Mouse (Mus musculus) CH12.LX (cell line): ENCODE measurements around the gene Mettl24. TPM values are rescaled to one million over a fixed set of nuclear protein-coding genes. Genes with fewer than 3 reads are reported as not detected.

Experiments
- DNase-seq: peaks from one replicate; pipeline ENCODE4 v3.0.0-alpha.2; 2013; ENCODE audit errors: extremely low read depth
- H3K27ac ChIP-seq: 2 replicates; pipeline ENCODE4 v1.5.1; 2012; ENCODE audit warnings: low read depth, mild to moderate bottlenecking, control low read depth, moderate library complexity; ENCODE audit not compliant: insufficient read depth
- H3K27me3 ChIP-seq: replicated peaks from 2 replicates; pipeline ENCODE3; 2012; ENCODE audit warnings: inconsistent platforms
- H3K36me3 ChIP-seq, 2 experiments: replicated peaks in 1 of 2; 2 replicates each; pipeline versions ENCODE3 to v1.6.1; 2012; ENCODE audit warnings: inconsistent platforms in 1 of 2, low read length in 1 of 2, mild to moderate bottlenecking in 1 of 2, mixed read lengths in 1 of 2, moderate library complexity in 1 of 2; ENCODE audit not compliant: control insufficient read depth in 1 of 2, insufficient read depth in 1 of 2
- H3K4me1 ChIP-seq, 2 experiments: 2 replicates each; pipeline ENCODE4 v1.6.1; 2012; ENCODE audit warnings: inconsistent platforms in 1 of 2, moderate library complexity in 1 of 2; ENCODE audit not compliant: insufficient read depth in 2 of 2, control insufficient read depth in 1 of 2
- H3K4me2 ChIP-seq: 2 replicates; pipeline ENCODE4 v1.6.1; 2012; ENCODE audit warnings: low read depth, mild to moderate bottlenecking, control low read depth; ENCODE audit not compliant: poor library complexity, insufficient read depth, severe bottlenecking
- H3K4me3 ChIP-seq, 3 experiments: fragments of 150-350 bp in 1 of 3; sonication (generic) in 1 of 3; replicated peaks in 1 of 3; 2 replicates each; pipeline versions ENCODE3 to v1.5.1; 2011 to 2012; ENCODE audit warnings: low read depth in 2 of 3, low read length in 2 of 3, mild to moderate bottlenecking in 2 of 3, moderate library complexity in 2 of 3, control low read depth in 1 of 3, improper control_type of control experiment in 1 of 3, inconsistent platforms in 1 of 3, mixed read lengths in 1 of 3; ENCODE audit not compliant: poor library complexity in 1 of 3
- H3K79me2 ChIP-seq: replicated peaks from 2 replicates; pipeline ENCODE4 v1.6.1; 2012; ENCODE audit warnings: mild to moderate bottlenecking, moderate library complexity; ENCODE audit not compliant: control insufficient read depth, poor library complexity, insufficient read depth, severe bottlenecking; ENCODE audit errors: extremely low read depth
- H3K9ac ChIP-seq: 2 replicates; pipeline ENCODE4 v1.6.1; 2012; ENCODE audit warnings: low read depth, mild to moderate bottlenecking, control low read depth, moderate library complexity; ENCODE audit not compliant: insufficient read depth
- H3K9me3 ChIP-seq: replicated peaks from 2 replicates; pipeline ENCODE3; 2012; ENCODE audit warnings: low read length, inconsistent platforms, mixed read lengths
- CHD2 ChIP-seq: IDR thresholded peaks from 2 replicates; pipeline ENCODE4 v1.6.1; 2011; ENCODE audit warnings: low read length, improper control_type of control experiment
- CTCF ChIP-seq, 2 experiments: IDR thresholded peaks in 1 of 2; conservative IDR thresholded peaks in 1 of 2; 2 replicates each; pipeline ENCODE4 v1.5.1; 2011 to 2012; ENCODE audit warnings: low read depth in 2 of 2, low read length in 2 of 2, improper control_type of control experiment in 1 of 2, inconsistent platforms in 1 of 2, mild to moderate bottlenecking in 1 of 2, moderate library complexity in 1 of 2
- ETS1 ChIP-seq: conservative IDR thresholded peaks from 2 replicates; pipeline ENCODE4 v1.6.1; 2012; ENCODE audit warnings: low read depth, mild to moderate bottlenecking, inconsistent platforms, low read length, improper control_type of control experiment, moderate library complexity
- JUN ChIP-seq: IDR thresholded peaks from 2 replicates; pipeline ENCODE4 v1.6.1; 2011; ENCODE audit warnings: low read depth, mild to moderate bottlenecking, low read length, improper control_type of control experiment, moderate library complexity; ENCODE audit not compliant: insufficient read depth
- KAT2A ChIP-seq: IDR thresholded peaks from 2 replicates; pipeline ENCODE4 v1.6.1; 2012; ENCODE audit warnings: low read length, improper control_type of control experiment, inconsistent platforms; ENCODE audit not compliant: insufficient replicate concordance
- MAX ChIP-seq: IDR thresholded peaks from 2 replicates; pipeline ENCODE4 v1.6.1; 2011; ENCODE audit warnings: low read length, improper control_type of control experiment
- MXI1 ChIP-seq: IDR thresholded peaks from 2 replicates; pipeline ENCODE4 v1.6.1; 2011; ENCODE audit warnings: mild to moderate bottlenecking, low read depth, low read length, improper control_type of control experiment
- NELFE ChIP-seq: IDR thresholded peaks from 2 replicates; pipeline ENCODE4 v1.6.1; 2011; ENCODE audit warnings: low read depth, low read length, improper control_type of control experiment
- PAX5 ChIP-seq: IDR thresholded peaks from 2 replicates; pipeline ENCODE4 v1.6.1; 2012; ENCODE audit warnings: low read length, inconsistent platforms, mixed read lengths
- POLR2A ChIP-seq: IDR thresholded peaks from 2 replicates; pipeline ENCODE4 v1.6.1; 2011; ENCODE audit warnings: low read depth, mild to moderate bottlenecking, improper control_type of control experiment, low read length
- POLR2AphosphoS2 ChIP-seq: IDR thresholded peaks from 2 replicates; pipeline ENCODE4 v1.6.1; 2011; ENCODE audit warnings: low read depth, low read length, improper control_type of control experiment
- SIN3A ChIP-seq: IDR thresholded peaks from 2 replicates; pipeline ENCODE4 v1.6.1; 2012; ENCODE audit warnings: low read length, improper control_type of control experiment, inconsistent platforms
- TCF12 ChIP-seq: IDR thresholded peaks from 2 replicates; pipeline ENCODE4 v1.6.1; 2014; ENCODE audit warnings: low read depth, mild to moderate bottlenecking, inconsistent platforms, low read length, improper control_type of control experiment
- USF1 ChIP-seq: IDR thresholded peaks from 2 replicates; pipeline ENCODE4 v1.6.1; 2014; ENCODE audit warnings: low read depth, mild to moderate bottlenecking, inconsistent platforms, low read length, improper control_type of control experiment
- ZNF384 ChIP-seq: IDR thresholded peaks from 2 replicates; pipeline ENCODE4 v1.6.1; 2012; ENCODE audit warnings: low read depth, low read length, improper control_type of control experiment, inconsistent platforms
- dilution Hi-C: fragments of 300-500 bp; cut with MboI; formaldehyde crosslinking; loops from 2 replicates; pipeline ENCODE4 v1.14.3; 2020; ENCODE audit warnings: low sequenced_read_pairs; ENCODE audit not compliant: extremely low pct_unique_long_range_greater_than_20kb, extremely low pct_ligation_motif_present
- in situ Hi-C: fragments of 300-500 bp; cut with MboI; formaldehyde crosslinking; loops from 3 replicates; pipeline ENCODE4 v1.14.3; 2019; ENCODE audit warnings: low sequenced_read_pairs, low pct_ligation_motif_present, low pct_unique_long_range_greater_than_20kb, mixed read lengths
- polyA plus RNA-seq: library from polyadenylated mRNA; unstranded; fragments of >175 nt; gene quantifications from 2 replicates; pipeline ENCODE4 v1.2.1, GENCODE M21; 2012; ENCODE audit warnings: low read depth; ENCODE audit not compliant: insufficient read length
- total RNA-seq, 2 experiments: library from RNA; depleted of rRNA; stranded (reverse); fragments of 300-350 nt in 1 of 2; fragments of >200 nt in 1 of 2; gene quantifications; 2 replicates each; pipeline ENCODE4 v1.2.3; 2012 to 2014

The Mettl24 gene
- total and polyA plus RNA-seq, 3 experiments = not detected

GRCm38 (mm10) chr10:40715151-40715550 is 32.1 kb downstream of the Mettl24 start:
- H3K27me3 ChIP-seq = no peaks in the 10 kb centered on the region
- H3K79me2 ChIP-seq = no peaks in the 10 kb centered on the region
- H3K4me2 ChIP-seq = no peak overlapping the region
- peaks cover 11 to 19% of the 10 kb centered on the region in 2 experiments for H3K4me1 ChIP-seq
- in situ Hi-C loops = no loop called here
- no peaks in the 10 kb centered on the region for H3K36me3 ChIP-seq
- no peak overlapping the region for H3K4me3 ChIP-seq
- DNase-seq = no peak
- dilution Hi-C loops = no loop called here
- H3K9ac ChIP-seq = no peak overlapping the region
- no peaks in the 10 kb centered on the region for H3K9me3 ChIP-seq
- no peak overlapping the region for H3K27ac ChIP-seq
- TF ChIP-seq KAT2A = no peak
- TF ChIP-seq USF1 = no peak
- no peak for TF ChIP-seq ETS1
- no peak for TF ChIP-seq MXI1
- TF ChIP-seq ZNF384 = no peak
- TF ChIP-seq MAX = no peak
- TF ChIP-seq PAX5 = no peak
- TF ChIP-seq POLR2AphosphoS2 = no peak
- no peak for TF ChIP-seq POLR2A

- dilution Hi-C loops (no loop called here), in situ Hi-C loops (no loop called here)
- no peak for TF ChIP-seq MAX
- peaks cover 11 to 19% of the 10 kb centered on the region in 2 experiments for H3K4me1 ChIP-seq
- H3K79me2 ChIP-seq = no peaks in the 10 kb centered on the region
- no peak overlapping the region for H3K9ac ChIP-seq
- H3K4me3 ChIP-seq = no peak overlapping the region
- no peak overlapping the region for H3K27ac ChIP-seq
- no peaks in the 10 kb centered on the region for H3K27me3 ChIP-seq
- H3K4me2 ChIP-seq = no peak overlapping the region
- no peaks in the 10 kb centered on the region for H3K9me3 ChIP-seq
- H3K36me3 ChIP-seq = no peaks in the 10 kb centered on the region
- no peak for DNase-seq
These were observed 33.2 kb downstream of the Mettl24 start for GRCm38 (mm10) chr10:40716296-40716695.

- DNase-seq = no peak
- H3K79me2 ChIP-seq = no peaks in the 10 kb centered on the region
- no peak overlapping the region for H3K9ac ChIP-seq
- no peaks in the 10 kb centered on the region for H3K36me3 ChIP-seq
- no peak for TF ChIP-seq CHD2
- no peak for TF ChIP-seq NELFE
- TF ChIP-seq JUN = no peak
- no peak for TF ChIP-seq CTCF (conservative IDR thresholded peaks at IDR 0.05 in 1 of 2, IDR thresholded peaks at IDR 0.05 in 1 of 2; ENCODE audit: low read depth in 2 of 2, low read length in 2 of 2)
- no peak for TF ChIP-seq TCF12
- TF ChIP-seq SIN3A = no peak
- H3K4me2 ChIP-seq = no peak overlapping the region
- no peaks in the 10 kb centered on the region for H3K9me3 ChIP-seq
- H3K4me1 ChIP-seq = peaks cover 11 to 19% of the 10 kb centered on the region in 2 experiments
- dilution Hi-C loops (no loop called here), in situ Hi-C loops (no loop called here)
- no peaks in the 10 kb centered on the region for H3K27me3 ChIP-seq
- no peak overlapping the region for H3K4me3 ChIP-seq
- no peak overlapping the region for H3K27ac ChIP-seq
These were observed 33.6 kb downstream of the Mettl24 start for GRCm38 (mm10) chr10:40716713-40717112.
